Mouse (Mus musculus) liver, embryonic 12.5 days (tissue): ENCODE data around the gene Eral1. TPM values are rescaled to one million over a fixed set of nuclear protein-coding genes. Genes with fewer than 3 reads are reported as not detected.

Source experiments
- ATAC-seq: fragments of 200-750 bp; cut with Nextera tagmentation; 2 replicates; pipeline ENCODE4 v1.8.0; 2017; ENCODE audit warnings: moderate number of reproducible peaks, mild to moderate bottlenecking, moderate library complexity
- H3K27ac ChIP-seq: fragments of 300-500 bp; sonication (generic); 2 replicates; pipeline ENCODE4 v1.5.1; 2016; ENCODE audit warnings: mild to moderate bottlenecking
- H3K27me3 ChIP-seq: fragments of 300-500 bp; sonication (generic); replicated peaks from 2 replicates; pipeline ENCODE4 v1.6.1; 2016; ENCODE audit warnings: mild to moderate bottlenecking, moderate library complexity
- H3K36me3 ChIP-seq: fragments of 300-500 bp; sonication (generic); 2 replicates; pipeline ENCODE4 v1.6.1; 2016; ENCODE audit warnings: mild to moderate bottlenecking, moderate library complexity
- H3K4me1 ChIP-seq: fragments of 300-500 bp; sonication (generic); 2 replicates; pipeline ENCODE4 v1.6.1; 2016
- H3K4me2 ChIP-seq: fragments of 300-500 bp; sonication (generic); 2 replicates; pipeline ENCODE4 v1.6.1; 2016; ENCODE audit warnings: mild to moderate bottlenecking, moderate library complexity
- H3K4me3 ChIP-seq: fragments of 300-500 bp; sonication (generic); 2 replicates; pipeline ENCODE4 v1.5.1; 2016; ENCODE audit warnings: mild to moderate bottlenecking, moderate library complexity
- H3K9ac ChIP-seq: fragments of 300-500 bp; sonication (generic); 2 replicates; pipeline ENCODE4 v1.6.1; 2016; ENCODE audit warnings: mild to moderate bottlenecking, moderate library complexity
- H3K9me3 ChIP-seq: fragments of 300-500 bp; sonication (generic); replicated peaks from 2 replicates; pipeline ENCODE4 v1.6.1; 2016; ENCODE audit warnings: mild to moderate bottlenecking, moderate library complexity
- WGBS: fragments of 180-500 bp; shearing (Covaris S2); methylation state at CpG from one replicate; pipeline ENCODE4 v1.1.7; 2016; ENCODE audit not compliant: insufficient replicate concordance; 5-methylcytosine and 5-hydroxymethylcytosine counted together
- microRNA counts: library from miRNA; unstranded; fragments of <30 nt; microRNA quantifications from one replicate; lab custom pipeline; 2017
- microRNA-seq: library from miRNA; unstranded; fragments of <30 nt; microRNA quantifications from one replicate; pipeline ENCODE4, GENCODE M21; 2017
- polyA plus RNA-seq: library from polyadenylated mRNA; unstranded; fragments of >200 nt; fragmentation: Nextera tagmentation; extraction: Ambion mirVana; gene quantifications from 2 replicates; pipeline ENCODE4 v1.2.1, GENCODE M21; 2016

The Eral1 gene
- polyA plus RNA-seq, 1 experiment from 2014 or later: 25.5 TPM

GRCm38 (mm10) chr11:78032809-78033195 lies 47.4 kb downstream of the Eral1 start:
- H3K27ac ChIP-seq: peak overlapping the region; percentile 92
- H3K4me2 ChIP-seq: peak overlapping the region; percentile 97
- no peaks in the 10 kb centered on the region for H3K27me3 ChIP-seq
- H3K36me3 ChIP-seq: peaks cover 66% of the 10 kb centered on the region
- ATAC-seq: no peak
- peaks cover 71% of the 10 kb centered on the region for H3K4me1 ChIP-seq
- peak overlapping the region; percentile 89 for H3K9ac ChIP-seq
- 16% methylated on average over 5 of the region's 5 CpGs for WGBS
- no peaks in the 10 kb centered on the region for H3K9me3 ChIP-seq
- H3K4me3 ChIP-seq: peak overlapping the region; percentile 80

- Histone ChIP-seq H3K36me3 (peaks cover 69% of the 10 kb centered on the region), H3K9ac (peak within 1 kb of the TSS; percentile 89), H3K4me2 (peak within 1 kb of the TSS; percentile 97), H3K4me3 (peak within 1 kb of the TSS; percentile 80), H3K27me3 (no peaks in the 10 kb centered on the region), H3K27ac (peak within 1 kb of the TSS; percentile 92), H3K4me1 (peaks cover 64% of the 10 kb centered on the region), H3K9me3 (no peaks in the 10 kb centered on the region)
- peak; percentile 92 for ATAC-seq
- 2% methylated on average over 95 of the region's 96 CpGs for WGBS
These were observed 48.0 kb downstream of the Eral1 start, which contains the start of gene Dhrs13 for GRCm38 (mm10) chr11:78031947-78032808. TSS of gene Dhrs13 (plus strand) at chr11:78032280.

- Histone ChIP-seq H3K9ac (peak overlapping the region; percentile 89), H3K27ac (peak overlapping the region; percentile 92), H3K36me3 (peaks cover 69% of the 10 kb centered on the region), H3K4me1 (peaks cover 56% of the 10 kb centered on the region), H3K4me2 (peak overlapping the region; percentile 97), H3K27me3 (no peaks in the 10 kb centered on the region), H3K4me3 (peak overlapping the region; percentile 80), H3K9me3 (no peaks in the 10 kb centered on the region)
- ATAC-seq: no peak
- WGBS: 48% methylated on average over 6 of the region's 6 CpGs
These were observed 48.8 kb downstream of the Eral1 start for GRCm38 (mm10) chr11:78031389-78031788.

- Histone ChIP-seq H3K4me2 (peak overlapping the region; percentile 97), H3K36me3 (peaks cover 71% of the 10 kb centered on the region), H3K9me3 (no peaks in the 10 kb centered on the region), H3K27ac (peak overlapping the region; percentile 53; the same call in 1 of the 2 replicates), H3K9ac (peak overlapping the region; percentile 89), H3K27me3 (no peaks in the 10 kb centered on the region), H3K4me3 (peak overlapping the region; percentile 80; the same call in 1 of the 2 replicates), H3K4me1 (peaks cover 54% of the 10 kb centered on the region)
- WGBS: 65% methylated on average over 2 of the region's 2 CpGs
- no peak for ATAC-seq
These were observed 49.6 kb downstream of the Eral1 start for GRCm38 (mm10) chr11:78030600-78030999.

DNA sequence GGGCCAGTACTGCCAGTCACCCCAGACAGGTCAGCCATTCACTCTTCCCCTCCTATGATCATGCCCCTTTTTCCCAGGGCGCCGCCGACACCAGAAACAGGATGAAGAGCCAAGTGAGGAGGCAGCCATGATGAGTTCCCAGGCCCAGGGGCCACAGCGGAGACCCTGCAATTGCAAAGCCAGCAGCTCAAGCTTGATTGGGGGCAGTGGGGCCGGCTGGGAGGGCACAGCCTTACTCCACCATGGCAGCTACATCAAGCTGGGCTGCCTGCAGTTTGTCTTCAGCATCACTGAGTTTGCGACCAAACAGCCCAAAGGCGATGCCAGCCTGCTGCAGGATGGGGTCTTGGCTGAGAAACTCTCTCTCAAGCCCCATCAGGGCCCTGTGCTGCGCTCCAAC lies 50.9 kb downstream of the Eral1 start:
- Histone ChIP-seq H3K27ac (no peak overlapping the region; the same call in none of the 2 replicates), H3K36me3 (peaks cover 70% of the 10 kb centered on the region), H3K4me2 (no peak overlapping the region), H3K9me3 (no peaks in the 10 kb centered on the region), H3K27me3 (no peaks in the 10 kb centered on the region), H3K4me1 (peaks cover 45% of the 10 kb centered on the region), H3K9ac (no peak overlapping the region; the same call in 1 of the 2 replicates), H3K4me3 (no peak overlapping the region)
- no peak for ATAC-seq
- 91% methylated on average over 8 of the region's 8 CpGs for WGBS

- Histone ChIP-seq H3K27me3 (no peaks in the 10 kb centered on the region), H3K4me3 (no peak overlapping the region), H3K4me2 (no peak overlapping the region), H3K27ac (no peak overlapping the region), H3K9me3 (no peaks in the 10 kb centered on the region), H3K4me1 (no peaks in the 10 kb centered on the region), H3K36me3 (peaks cover 97% of the 10 kb centered on the region), H3K9ac (no peak overlapping the region)
- WGBS: 76% methylated on average over 8 of the region's 8 CpGs
- ATAC-seq: no peak
These were observed 56.6 kb downstream of the Eral1 start for GRCm38 (mm10) chr11:78023607-78024006.

MicroRNA genes within 50 kb of the gene (microRNA counts, 519-probe panel; counts per million panel counts)
- microRNA mmu-miR-144 (lab: Ali Mortazavi, UCI) (7,555 counts per million, percentile 98 among the panel's probes with 10 or more counts), microRNA mmu-miR-451 (lab: Ali Mortazavi, UCI) (7,143 counts per million, percentile 97 among the panel's probes with 10 or more counts)

Small RNA genes within 50 kb of the gene (microRNA-seq; reads per million reads assigned to microRNA genes)
- gene Mir144: 5,022 reads per million, percentile 89 among the genes with 10 or more reads in this experiment
- gene Mir451a: not detected
- gene Mir451b: not detected

Other genes starting within 250 kb of the Eral1 start
- 6.7 and 7.2 TPM in 2 replicates for gene Pipox, start 186.3 kb downstream of the Eral1 start, polyA plus RNA-seq
- 0.05 TPM in 1 of 2 replicates, not detected in the other for gene Sez6, start 149.6 kb downstream of the Eral1 start, polyA plus RNA-seq
- gene Phf12, start 97.6 kb downstream of the Eral1 start, polyA plus RNA-seq: 13.6 and 13.8 TPM in 2 replicates
- gene Dhrs13, start 48.1 kb downstream of the Eral1 start, polyA plus RNA-seq: 25.4 and 26.4 TPM in 2 replicates
- gene Flot2, start 42.5 kb downstream of the Eral1 start, polyA plus RNA-seq: 31.7 and 32.0 TPM in 2 replicates
- 6.0 and 6.7 TPM in 2 replicates for gene Fam222b, start 14.3 kb upstream of the Eral1 start, polyA plus RNA-seq
- 45.4 and 47.6 TPM in 2 replicates for gene Traf4, start 85.2 kb upstream of the Eral1 start, polyA plus RNA-seq
- gene Nek8, start 96.3 kb upstream of the Eral1 start, polyA plus RNA-seq: 12.2 and 13.7 TPM in 2 replicates
- 62.6 and 67.1 TPM in 2 replicates for gene Tlcd1, start 96.3 kb upstream of the Eral1 start, polyA plus RNA-seq
- gene Rpl23a, start 103.2 kb upstream of the Eral1 start, polyA plus RNA-seq: 1,112 and 1,156 TPM in 2 replicates
- gene Rab34, start 108.0 kb upstream of the Eral1 start, polyA plus RNA-seq: 20.3 and 24.0 TPM in 2 replicates
- 0.31 and 0.63 TPM in 2 replicates for gene Proca1, start 113.0 kb upstream of the Eral1 start, polyA plus RNA-seq
- 29.7 and 30.7 TPM in 2 replicates for gene Sdf2, start 165.4 kb upstream of the Eral1 start, polyA plus RNA-seq
- gene Supt6, start 165.6 kb upstream of the Eral1 start, polyA plus RNA-seq: 20.2 and 20.3 TPM in 2 replicates
- 52.1 and 53.8 TPM in 2 replicates for gene 2610507B11Rik, start 181.4 kb upstream of the Eral1 start, polyA plus RNA-seq
- gene BC030499, start 210.5 kb upstream of the Eral1 start, polyA plus RNA-seq: 0.22 and 0.23 TPM in 2 replicates
- 38.6 and 40.0 TPM in 2 replicates for gene Spag5, start 221.1 kb upstream of the Eral1 start, polyA plus RNA-seq
- 4.7 and 5.1 TPM in 2 replicates for gene Aldoc, start 242.6 kb upstream of the Eral1 start, polyA plus RNA-seq
- gene Pigs, start 248.0 kb upstream of the Eral1 start, polyA plus RNA-seq: 40.8 and 42.6 TPM in 2 replicates